Mouse (Mus musculus) forebrain, embryonic 13.5 days (tissue): Measurements from ENCODE around the gene Ankra2. TPM values are rescaled to one million over a fixed set of nuclear protein-coding genes. Genes with fewer than 3 reads are reported as not detected.
A peak's percentile ranks its signal among the peaks of the same experiment; 100 is the strongest.

Source experiments
- ATAC-seq: fragments of 200-750 bp; cut with Nextera tagmentation; 2 replicates; pipeline ENCODE4 v1.8.0; 2017
- H3K27ac ChIP-seq: fragments of 300-500 bp; sonication (generic); 2 replicates; pipeline ENCODE4 v1.5.1; 2015; ENCODE audit warnings: inconsistent platforms, mild to moderate bottlenecking, moderate library complexity
- H3K27me3 ChIP-seq: fragments of 300-500 bp; sonication (generic); 2 replicates; pipeline ENCODE4 v1.6.1; 2015; ENCODE audit warnings: mild to moderate bottlenecking, inconsistent platforms
- H3K36me3 ChIP-seq: fragments of 300-500 bp; sonication (generic); 2 replicates; pipeline ENCODE4 v1.6.1; 2015; ENCODE audit warnings: mild to moderate bottlenecking, inconsistent platforms; ENCODE audit not compliant: poor library complexity, severe bottlenecking
- H3K4me1 ChIP-seq: fragments of 300-500 bp; sonication (generic); 2 replicates; pipeline ENCODE4 v1.6.1; 2015; ENCODE audit warnings: inconsistent platforms
- H3K4me2 ChIP-seq: fragments of 300-500 bp; sonication (generic); 2 replicates; pipeline ENCODE4 v1.6.1; 2015; ENCODE audit warnings: inconsistent platforms, mild to moderate bottlenecking, moderate library complexity
- H3K4me3 ChIP-seq: fragments of 300-500 bp; sonication (generic); 2 replicates; pipeline ENCODE4 v1.5.1; 2015; ENCODE audit warnings: mild to moderate bottlenecking, inconsistent platforms
- H3K9ac ChIP-seq: fragments of 300-500 bp; sonication (generic); 2 replicates; pipeline ENCODE4 v1.6.1; 2015; ENCODE audit warnings: mild to moderate bottlenecking, inconsistent platforms
- H3K9me3 ChIP-seq: fragments of 300-500 bp; sonication (generic); replicated peaks from 2 replicates; pipeline ENCODE4 v1.6.1; 2016; ENCODE audit warnings: inconsistent platforms
- WGBS: fragments of 180-500 bp; shearing (Covaris S2); methylation state at CpG from one replicate; pipeline ENCODE4 v1.1.7; 2015; 5-methylcytosine and 5-hydroxymethylcytosine counted together
- polyA plus RNA-seq: library from polyadenylated mRNA; unstranded; fragments of >200 nt; fragmentation: Nextera tagmentation; extraction: Ambion mirVana; gene quantifications from 2 replicates; pipeline ENCODE4 v1.2.1, GENCODE M21; 2015

Gene Ankra2
- polyA plus RNA-seq, 1 experiment from 2014 or later: 45.8 TPM

DNA sequence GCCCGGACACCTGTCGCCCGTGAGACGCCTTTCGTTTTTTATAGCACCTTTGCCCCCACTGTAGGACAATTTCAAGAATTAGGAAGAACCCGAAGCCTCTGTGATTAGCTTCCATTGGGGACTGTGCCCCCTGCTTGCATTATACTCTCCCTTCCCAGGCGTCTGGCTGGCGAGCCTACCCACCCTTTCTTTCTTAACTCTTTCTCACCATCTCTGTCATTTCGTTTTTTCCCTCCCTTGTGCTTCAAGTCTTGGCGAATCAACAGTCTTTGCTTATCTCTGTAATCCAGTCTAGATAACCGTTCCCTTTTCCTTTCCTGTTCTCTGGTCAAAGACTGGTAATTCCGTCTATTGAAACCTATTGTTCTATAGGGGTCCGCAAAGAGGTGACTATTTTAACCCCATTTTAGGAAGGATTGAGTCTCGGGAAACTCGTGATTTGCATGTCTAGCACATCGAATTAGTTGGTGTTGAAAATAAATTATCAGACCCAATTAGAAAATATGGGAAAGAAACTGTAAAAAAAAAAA is 649 bp downstream of the Ankra2 start:
- H3K9ac ChIP-seq: peak overlapping the region; percentile 87
- H3K27ac ChIP-seq: peak overlapping the region; percentile 96
- peaks cover 24% of the 10 kb centered on the region for H3K4me1 ChIP-seq
- peak overlapping the region; percentile 57 for H3K4me2 ChIP-seq
- no peaks in the 10 kb centered on the region for H3K9me3 ChIP-seq
- H3K4me3 ChIP-seq: peak overlapping the region; percentile 87
- 1% methylated on average over 16 of the region's 16 CpGs for WGBS
- H3K36me3 ChIP-seq: peaks cover 27% of the 10 kb centered on the region
- ATAC-seq: peak; percentile 54
- no peaks in the 10 kb centered on the region for H3K27me3 ChIP-seq

DNA sequence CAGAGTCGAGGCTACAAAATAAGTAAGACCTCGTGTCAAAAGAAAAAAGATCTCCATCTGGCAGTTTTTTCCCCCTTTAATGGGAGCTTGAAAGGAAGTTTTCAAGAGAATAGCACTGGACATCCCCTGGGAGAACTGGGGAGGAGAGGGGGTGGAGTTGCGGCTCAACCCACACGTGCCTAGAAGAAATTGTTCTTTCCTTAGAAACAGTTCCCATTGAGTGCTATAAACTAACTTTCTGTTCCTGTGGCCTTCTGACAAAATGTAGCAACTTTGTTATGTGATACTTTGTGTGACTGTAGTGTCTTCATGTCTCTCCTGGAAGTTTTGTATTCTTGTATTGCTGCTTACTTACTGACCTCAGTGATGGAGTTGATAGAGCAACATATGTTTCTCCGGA is 1.2 kb downstream of the Ankra2 start:
- ATAC-seq: no peak
- no peak overlapping the region for H3K27ac ChIP-seq
- H3K9ac ChIP-seq: peak overlapping the region; percentile 87
- H3K4me3 ChIP-seq: peak overlapping the region; percentile 87
- peaks cover 27% of the 10 kb centered on the region for H3K36me3 ChIP-seq
- peak overlapping the region; percentile 57 for H3K4me2 ChIP-seq
- no peaks in the 10 kb centered on the region for H3K27me3 ChIP-seq
- 30% methylated on average over 5 of the region's 5 CpGs for WGBS
- H3K4me1 ChIP-seq: peaks cover 24% of the 10 kb centered on the region
- no peaks in the 10 kb centered on the region for H3K9me3 ChIP-seq

DNA sequence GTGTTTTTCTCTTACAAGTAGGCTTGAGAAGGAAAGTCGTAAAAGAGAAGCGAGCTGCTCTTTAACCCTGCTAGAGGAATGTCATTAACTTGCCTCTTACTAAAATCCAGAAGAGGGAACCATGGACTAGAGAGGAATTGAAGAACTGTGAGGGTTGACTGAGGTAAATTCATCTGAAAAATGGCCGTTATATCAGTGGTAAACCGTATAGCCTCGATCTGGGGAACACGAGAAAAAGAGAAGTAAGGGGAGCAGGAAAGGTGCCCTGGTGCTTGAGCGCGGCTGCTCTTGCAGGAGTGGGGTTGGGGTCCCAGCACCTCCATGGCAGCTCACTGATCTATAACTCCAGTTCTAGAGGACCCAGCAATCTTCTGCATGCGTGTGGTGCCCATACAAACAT is 11.1 kb downstream of the Ankra2 start:
- no peak overlapping the region for H3K9ac ChIP-seq
- 90% methylated on average over 9 of the region's 9 CpGs for WGBS
- no peak overlapping the region for H3K4me3 ChIP-seq
- no peaks in the 10 kb centered on the region for H3K27me3 ChIP-seq
- H3K27ac ChIP-seq: no peak overlapping the region
- peaks cover 65% of the 10 kb centered on the region for H3K36me3 ChIP-seq
- ATAC-seq: no peak
- H3K4me2 ChIP-seq: no peak overlapping the region
- no peaks in the 10 kb centered on the region for H3K4me1 ChIP-seq
- H3K9me3 ChIP-seq: no peaks in the 10 kb centered on the region

DNA sequence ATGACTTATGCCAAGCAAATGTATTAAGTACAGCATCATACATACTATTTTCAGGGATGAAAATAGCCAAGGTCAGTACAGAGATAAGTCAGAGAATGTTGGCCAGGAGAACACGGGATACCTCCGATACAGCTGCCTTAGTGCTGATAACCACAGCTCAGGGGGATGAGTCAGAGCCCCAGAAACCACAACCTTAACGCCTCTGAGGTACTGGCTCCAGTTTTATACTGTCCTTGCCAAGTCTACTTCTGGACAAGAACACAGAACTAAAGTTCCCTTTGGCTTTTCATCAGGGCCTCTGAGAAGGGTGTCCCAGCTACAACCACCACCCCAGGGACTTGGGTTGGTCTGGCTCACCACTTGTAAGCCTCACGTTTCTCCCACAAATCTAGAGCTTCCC is 12.8 kb downstream of the Ankra2 start:
- 93% methylated on average over 4 of the region's 4 CpGs for WGBS

DNA sequence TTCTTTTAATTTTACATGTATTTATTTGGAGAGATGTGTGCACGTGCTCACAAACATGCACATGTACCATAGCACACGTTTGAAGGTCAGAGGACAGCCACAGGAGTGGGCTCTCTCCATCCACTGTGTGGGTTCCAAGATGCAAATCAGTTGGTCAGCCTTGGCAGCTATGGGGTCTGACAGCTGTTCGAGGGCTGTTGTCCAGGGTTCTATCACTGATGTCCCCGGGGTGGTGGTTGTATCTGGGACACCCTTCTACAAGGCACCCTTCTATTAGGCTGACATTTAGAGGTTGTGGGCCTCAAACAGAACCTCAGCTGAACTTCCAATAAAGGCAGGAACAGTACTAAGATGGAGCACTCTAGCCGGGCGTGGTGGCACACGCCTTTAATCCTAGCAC is 13.4 kb downstream of the Ankra2 start:
- H3K27me3 ChIP-seq: no peaks in the 10 kb centered on the region
- 95% methylated on average over 7 of the region's 7 CpGs for WGBS
- ATAC-seq: no peak
- H3K4me2 ChIP-seq: no peak overlapping the region
- H3K9me3 ChIP-seq: no peaks in the 10 kb centered on the region
- no peak overlapping the region for H3K9ac ChIP-seq
- no peaks in the 10 kb centered on the region for H3K4me1 ChIP-seq
- no peak overlapping the region for H3K4me3 ChIP-seq
- H3K27ac ChIP-seq: no peak overlapping the region
- peaks cover 49% of the 10 kb centered on the region for H3K36me3 ChIP-seq

More for the DNA sequence above, 12.8 kb downstream of the Ankra2 start:
- Histone ChIP-seq H3K9me3 (no peaks in the 10 kb centered on the region), H3K27me3 (no peaks in the 10 kb centered on the region), H3K4me3 (no peak overlapping the region), H3K27ac (no peak overlapping the region), H3K36me3 (peaks cover 55% of the 10 kb centered on the region), H3K4me1 (no peaks in the 10 kb centered on the region), H3K9ac (no peak overlapping the region), H3K4me2 (no peak overlapping the region)
- no peak for ATAC-seq

DNA sequence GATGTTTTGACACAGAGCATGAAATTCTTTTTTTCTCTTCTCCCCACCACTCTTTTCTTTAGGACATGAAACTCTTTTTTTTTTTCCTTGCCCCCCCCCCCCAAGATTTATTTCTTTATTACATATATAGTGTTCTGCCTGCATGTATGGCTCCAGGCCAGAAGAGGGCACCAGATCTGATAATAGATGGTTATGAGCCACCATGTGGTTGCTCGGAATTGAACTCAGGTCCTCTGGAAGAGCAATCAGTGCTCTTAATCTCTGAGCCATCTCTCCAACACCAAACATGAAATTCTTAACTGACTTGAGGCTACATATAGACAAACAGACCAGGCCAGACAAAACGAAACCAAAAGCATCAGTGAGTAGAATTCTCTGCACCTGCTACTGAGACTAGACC is 14.6 kb downstream of the Ankra2 start:
- no peak overlapping the region for H3K9ac ChIP-seq
- WGBS: 89% methylated on average over 2 of the region's 2 CpGs
- peaks cover 36% of the 10 kb centered on the region for H3K36me3 ChIP-seq
- H3K4me2 ChIP-seq: no peak overlapping the region
- H3K27ac ChIP-seq: no peak overlapping the region
- no peaks in the 10 kb centered on the region for H3K9me3 ChIP-seq
- no peak for ATAC-seq
- no peaks in the 10 kb centered on the region for H3K27me3 ChIP-seq
- H3K4me3 ChIP-seq: no peak overlapping the region
- H3K4me1 ChIP-seq: no peaks in the 10 kb centered on the region

DNA sequence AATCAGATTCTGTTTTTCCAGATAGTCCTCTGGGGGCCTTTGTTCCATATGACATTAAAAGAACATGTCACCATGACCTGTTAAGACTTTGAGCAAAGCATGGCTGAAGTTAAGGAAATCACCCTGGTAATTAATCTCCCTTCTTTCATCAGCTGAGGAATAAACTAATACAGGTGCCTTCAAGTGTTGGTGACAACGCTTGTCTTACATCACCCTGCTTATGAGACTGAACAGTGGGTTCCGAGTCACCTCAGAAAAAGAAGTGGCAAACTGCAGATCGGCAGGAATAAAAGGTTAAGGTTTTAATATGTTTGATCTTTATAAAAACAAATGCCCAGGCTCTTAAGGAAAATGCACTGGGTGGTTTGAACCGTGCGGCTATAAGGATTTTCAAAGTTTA is 16.8 kb downstream of the Ankra2 start, which contains the start of gene Gm21976:
Gene Gm21976, plus strand, starts transcription at position 202 of the 400 bp plus-strand sequence.
- no peak for ATAC-seq
- WGBS: 87% methylated on average over 5 of the region's 5 CpGs
- no peak within 1 kb of the TSS for H3K4me3 ChIP-seq
- H3K9ac ChIP-seq: no peak within 1 kb of the TSS
- H3K27ac ChIP-seq: no peak within 1 kb of the TSS
- no peak within 1 kb of the TSS for H3K4me2 ChIP-seq
- H3K36me3 ChIP-seq: peaks cover 16% of the 10 kb centered on the region
- H3K27me3 ChIP-seq: no peaks in the 10 kb centered on the region
- H3K9me3 ChIP-seq: no peaks in the 10 kb centered on the region
- no peaks in the 10 kb centered on the region for H3K4me1 ChIP-seq

DNA sequence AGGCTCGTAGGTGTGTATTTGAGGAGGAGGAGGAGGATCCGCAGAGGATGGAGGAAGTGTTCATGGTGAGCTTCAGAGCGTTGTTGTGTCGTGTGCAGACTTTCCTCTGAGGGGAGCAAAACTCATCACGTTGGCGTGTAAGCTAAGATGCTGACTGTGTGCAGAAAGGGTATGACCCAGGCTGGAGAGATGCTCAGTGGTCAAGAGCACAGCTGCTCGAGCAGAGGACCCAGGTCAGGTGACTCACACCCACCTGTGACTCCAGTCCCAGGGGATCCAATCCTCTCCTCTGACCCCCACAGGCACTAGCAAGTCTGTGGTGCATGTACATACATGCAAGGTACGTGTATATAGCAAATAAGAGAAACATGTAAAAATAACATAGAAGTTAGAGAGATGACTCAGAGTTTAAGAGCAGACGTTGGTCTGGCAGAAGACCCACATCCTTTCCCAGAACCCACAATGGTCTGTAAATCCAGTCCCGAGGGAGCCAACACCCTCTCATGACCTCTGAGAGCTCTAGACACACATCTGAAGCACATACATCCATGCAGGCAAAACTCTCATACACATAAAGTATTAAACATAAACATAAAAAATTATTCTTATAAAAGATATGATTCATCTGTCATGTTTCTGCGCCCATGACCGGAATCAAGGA is 18.2 kb downstream of the Ankra2 start:
- H3K9ac ChIP-seq: no peak overlapping the region
- no peak for ATAC-seq
- no peak overlapping the region for H3K4me3 ChIP-seq
- H3K9me3 ChIP-seq: no peaks in the 10 kb centered on the region
- H3K36me3 ChIP-seq: peaks cover 2% of the 10 kb centered on the region; the same call in 1 of the 2 replicates
- 85% methylated on average over 12 of the region's 12 CpGs for WGBS
- H3K27ac ChIP-seq: no peak overlapping the region
- no peak overlapping the region for H3K4me2 ChIP-seq
- H3K27me3 ChIP-seq: no peaks in the 10 kb centered on the region
- H3K4me1 ChIP-seq: no peaks in the 10 kb centered on the region

DNA sequence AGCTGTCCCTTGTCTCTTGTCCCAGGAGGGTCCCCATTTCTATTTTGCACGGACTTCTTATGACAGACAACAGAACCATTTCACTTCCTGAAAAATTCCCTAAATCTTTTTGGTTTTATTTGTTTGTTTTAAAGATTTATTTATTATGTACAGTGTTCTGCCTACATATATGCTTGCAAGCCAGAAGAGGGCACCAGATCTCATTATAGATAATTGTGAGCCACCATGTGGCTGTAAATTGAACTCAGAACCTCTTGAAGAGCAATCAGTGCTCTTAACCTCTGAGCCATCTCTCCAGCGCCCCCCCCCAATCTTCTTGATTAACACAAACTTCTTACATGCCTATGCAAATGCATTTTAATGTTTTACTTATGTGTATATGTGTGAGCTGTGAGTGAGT is 27.8 kb downstream of the Ankra2 start:
- H3K4me2 ChIP-seq: no peak overlapping the region
- no peak for ATAC-seq
- 53% methylated on average over 2 of the region's 2 CpGs for WGBS

DNA sequence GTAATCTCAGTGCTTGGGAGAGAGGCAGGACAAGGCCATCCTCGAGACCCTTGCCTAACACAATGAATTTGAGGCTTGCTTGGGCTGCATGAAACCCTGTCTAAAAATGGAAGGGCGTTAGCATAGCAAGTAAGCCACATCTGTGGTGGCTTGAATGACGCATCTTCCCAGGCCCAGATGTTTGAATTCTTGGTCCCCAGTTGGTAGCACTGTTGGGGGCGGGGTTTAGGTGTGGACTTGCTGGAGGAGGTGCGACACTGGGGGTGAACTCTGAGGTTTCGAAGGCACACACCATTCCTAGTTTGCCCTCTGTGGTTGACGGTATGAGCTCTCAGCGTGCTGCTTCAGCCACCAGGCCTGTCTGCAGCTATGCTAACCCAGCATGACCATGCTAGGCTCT is 28.8 kb downstream of the Ankra2 start:
- Histone ChIP-seq H3K9me3 (0 out of 2 replicates have a peak, but pooled peaks cover 2% of the 10 kb centered on the region), H3K4me1 (no peaks in the 10 kb centered on the region), H3K9ac (no peak overlapping the region), H3K27me3 (no peaks in the 10 kb centered on the region), H3K4me2 (no peak overlapping the region), H3K27ac (no peak overlapping the region), H3K4me3 (no peak overlapping the region), H3K36me3 (no peaks in the 10 kb centered on the region)
- 88% methylated on average over 8 of the region's 8 CpGs for WGBS
- no peak for ATAC-seq

More for the DNA sequence above, 27.8 kb downstream of the Ankra2 start:
- Histone ChIP-seq H3K9ac (no peak overlapping the region), H3K9me3 (0 out of 2 replicates have a peak, but pooled peaks cover 2% of the 10 kb centered on the region), H3K4me3 (no peak overlapping the region), H3K36me3 (no peaks in the 10 kb centered on the region), H3K27ac (no peak overlapping the region), H3K4me1 (no peaks in the 10 kb centered on the region), H3K27me3 (no peaks in the 10 kb centered on the region)

DNA sequence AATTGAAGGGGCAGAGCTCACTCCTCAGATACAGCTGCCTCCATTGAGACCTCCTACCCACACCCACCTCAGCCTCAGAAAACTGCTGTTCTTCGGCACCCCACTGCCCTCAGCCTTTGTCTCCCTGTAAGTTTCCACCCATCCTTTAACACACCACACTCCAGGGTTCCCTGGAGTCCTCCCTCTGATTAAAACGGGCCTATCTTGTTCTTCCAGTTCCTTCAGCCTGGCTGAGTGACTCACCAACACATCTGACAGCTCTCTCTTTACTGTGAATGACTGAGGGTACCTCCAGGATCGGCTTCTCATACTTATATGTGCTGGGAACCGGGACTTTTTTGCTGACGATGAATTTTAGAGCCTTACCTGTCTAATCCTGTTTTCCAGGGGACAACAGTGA is 33.2 kb downstream of the Ankra2 start:
- 0 out of 2 replicates have a peak, but pooled peaks cover 2% of the 10 kb centered on the region for H3K9me3 ChIP-seq
- H3K36me3 ChIP-seq: no peaks in the 10 kb centered on the region
- no peak overlapping the region for H3K27ac ChIP-seq
- no peaks in the 10 kb centered on the region for H3K4me1 ChIP-seq
- no peak for ATAC-seq
- H3K27me3 ChIP-seq: no peaks in the 10 kb centered on the region
- H3K9ac ChIP-seq: no peak overlapping the region
- WGBS: 50% methylated on average over 5 of the region's 5 CpGs
- no peak overlapping the region for H3K4me3 ChIP-seq
- H3K4me2 ChIP-seq: no peak overlapping the region

DNA sequence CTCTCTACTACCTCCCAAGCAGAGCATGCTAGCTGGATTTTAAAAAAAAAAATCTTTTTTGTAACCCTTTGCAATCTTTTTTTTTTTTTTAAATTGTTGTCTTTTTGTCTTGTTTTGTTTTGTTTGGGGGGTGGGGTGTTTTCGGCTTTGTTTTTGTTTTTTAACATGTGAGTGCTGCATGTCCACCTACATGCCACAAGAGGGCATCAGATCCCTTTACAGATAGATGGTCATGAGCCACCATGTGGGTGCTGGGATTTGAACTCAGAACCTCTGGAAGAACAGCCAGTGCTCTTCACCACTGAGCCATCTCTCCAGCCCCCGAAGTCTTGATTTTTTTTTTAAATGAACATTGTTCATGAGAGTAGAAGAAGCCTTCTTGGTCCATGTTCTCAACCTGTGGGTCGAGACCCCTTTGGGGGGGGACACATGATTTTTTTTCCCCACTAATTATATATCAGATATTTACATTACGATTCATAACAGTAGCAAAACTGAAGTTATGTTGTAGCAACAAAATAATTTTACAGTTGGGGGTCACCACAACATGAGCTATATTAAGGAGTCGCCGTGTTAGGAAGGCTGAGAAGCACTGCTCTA is 35.1 kb downstream of the Ankra2 start:
- H3K4me1 ChIP-seq: no peaks in the 10 kb centered on the region
- no peak for ATAC-seq
- no peak overlapping the region for H3K4me2 ChIP-seq
- H3K27me3 ChIP-seq: no peaks in the 10 kb centered on the region
- H3K9ac ChIP-seq: no peak overlapping the region
- H3K36me3 ChIP-seq: no peaks in the 10 kb centered on the region
- 95% methylated on average over 6 of the region's 6 CpGs for WGBS
- 0 out of 2 replicates have a peak, but pooled peaks cover 2% of the 10 kb centered on the region for H3K9me3 ChIP-seq
- no peak overlapping the region for H3K27ac ChIP-seq
- no peak overlapping the region for H3K4me3 ChIP-seq
